Mouse (Mus musculus) heart, adult 2 months (tissue): Measurements from ENCODE around the gene Atxn2.

Source experiments
- CTCF ChIP-seq: fragments of 200-600 bp; IDR thresholded peaks from 2 replicates; pipeline ENCODE4 v1.8.1; 2022; ENCODE audit warnings: antibody characterized with exemption, mild to moderate bottlenecking, moderate library complexity
- EP300 ChIP-seq: fragments of 200-500 bp; IDR thresholded peaks from 2 replicates; pipeline ENCODE4 v1.6.1; 2011; ENCODE audit warnings: low read depth, low read length, control low read depth; ENCODE audit not compliant: insufficient read depth
- POLR2A ChIP-seq: fragments of 200-500 bp; IDR thresholded peaks from 2 replicates; pipeline ENCODE4 v1.6.1; 2011; ENCODE audit warnings: mild to moderate bottlenecking, low read depth, low read length, control low read depth; ENCODE audit not compliant: insufficient read depth

GRCm38 (mm10) chr5:121834241-121834606 lies 123.1 kb downstream of the Atxn2 start:
- TF ChIP-seq POLR2A, result no peak
- no peak for TF ChIP-seq CTCF
- no peak for TF ChIP-seq EP300
